Mouse (Mus musculus) spleen, adult 18-20 months (tissue): ENCODE measurements around the gene Vmn1r72.
"Not testable (repeated sequence)": the region's sequence is repeated elsewhere in the genome, so short reads cannot be mapped to it uniquely, and the experiment has no call there.

Experiments used
- DNase-seq, 2 experiments: peaks; one replicate each; pipeline ENCODE4 v3.0.0; 2022; ENCODE audit warnings: mixed read lengths in 2 of 2

Gene Vmn1r72

DNA sequence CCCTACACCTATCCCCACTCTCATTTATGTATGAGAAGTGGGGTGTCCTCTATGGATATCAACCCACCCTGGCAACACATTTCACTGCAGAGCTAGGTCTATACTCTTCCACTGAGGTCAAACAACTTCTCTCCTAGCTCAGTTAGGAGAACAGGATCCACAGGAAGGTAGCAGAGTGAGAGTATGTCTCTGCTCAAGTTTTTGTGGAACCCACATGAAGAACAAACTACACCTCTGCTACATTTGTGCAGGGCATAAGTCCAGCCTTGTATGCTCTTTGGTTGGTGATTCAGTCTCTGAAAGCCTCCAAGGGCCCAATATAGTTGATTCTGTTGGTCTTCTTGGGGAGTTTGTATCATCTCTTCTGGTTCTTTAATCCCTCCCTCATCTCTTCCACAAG, at the start of gene Vmn1r72:
Vmn1r72 (minus strand) TSS at position 101 of the 400 bp plus-strand sequence.
- not testable (repeated sequence) for DNase-seq

DNA sequence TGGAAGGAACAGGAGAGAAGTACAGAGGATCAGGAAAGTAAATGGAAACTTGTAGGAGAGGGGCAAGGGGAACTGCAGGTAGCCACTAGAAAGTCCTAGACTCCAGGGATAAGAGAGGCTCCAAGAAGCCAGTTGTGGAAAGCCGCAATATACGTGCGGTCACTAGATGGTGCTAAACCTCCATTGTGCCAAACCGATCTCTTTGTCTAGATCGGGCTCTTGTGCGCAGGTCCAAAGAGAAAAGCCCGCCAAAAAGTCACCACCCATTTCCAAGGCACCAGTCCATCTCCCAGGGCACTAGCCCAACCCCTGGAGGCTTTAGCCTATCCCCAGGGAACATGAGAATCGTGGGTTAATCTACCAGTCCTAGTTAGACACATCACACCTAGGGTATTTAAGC, 62.9 kb downstream of the Vmn1r72 start:
- not testable (repeated sequence) for DNase-seq
